Mouse (Mus musculus) common myeloid progenitor, adult 5-6 weeks (primary cell): Measurements from ENCODE around the gene Nsd1. TPM values are rescaled to one million over a fixed set of nuclear protein-coding genes. Genes with fewer than 3 reads are reported as not detected.

ENCODE experiments used
- ATAC-seq: replicated peaks from 2 replicates; pipeline ENCODE4 v1.8.0; 2016; ENCODE audit warnings: low read depth, mild to moderate bottlenecking, moderate TSS enrichment, inconsistent platforms; ENCODE audit not compliant: poor library complexity, severe bottlenecking
- total RNA-seq: library from RNA; stranded (forward); fragments of 200-1000, 187-1606 nt; gene quantifications from 2 replicates; pipeline ENCODE4 v1.2.3, GENCODE M21; 2017

Nsd1 gene
- total RNA-seq, 1 experiment from 2014 or later = 124 TPM

DNA sequence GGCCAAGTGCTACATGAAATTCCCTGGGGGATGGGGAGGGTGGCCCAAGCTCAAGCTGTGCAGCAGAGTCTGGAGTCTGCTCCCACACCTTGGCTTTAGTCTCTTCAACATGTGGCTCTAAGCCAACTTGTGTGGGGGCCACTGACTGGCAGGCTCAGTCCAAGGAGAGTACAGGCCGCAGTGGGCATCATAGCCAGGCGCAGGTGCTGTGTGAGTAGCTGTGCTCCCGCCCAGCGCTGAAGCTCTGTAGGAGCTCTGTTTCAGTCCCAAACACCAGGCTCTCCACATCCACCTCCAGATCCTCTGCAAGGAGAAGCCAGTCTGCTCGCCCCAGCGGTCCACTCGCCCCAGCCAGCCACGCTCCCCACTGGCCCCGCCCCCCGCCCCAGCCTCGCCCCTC lies 116.0 kb downstream of the Nsd1 start:
- ATAC-seq = no peak

DNA sequence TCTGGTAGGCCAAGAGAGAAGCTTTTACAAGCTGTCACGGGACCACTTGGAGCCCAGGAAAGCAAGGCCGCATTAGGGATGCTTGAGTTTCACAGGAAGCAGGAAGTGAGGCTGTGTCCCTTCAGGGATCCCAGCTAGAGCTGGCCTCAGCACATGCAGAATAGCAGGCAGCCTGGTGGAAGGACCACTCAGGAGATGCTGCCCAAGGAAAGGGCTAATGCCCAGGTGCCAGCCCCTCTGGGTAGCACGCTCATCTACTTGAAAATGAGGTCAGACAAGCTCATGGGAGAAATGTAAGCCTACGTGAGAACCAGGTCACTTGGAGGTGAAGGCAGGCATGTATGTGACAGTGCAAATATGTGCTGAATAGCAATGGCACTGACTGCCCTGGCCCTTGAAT lies 117.6 kb downstream of the Nsd1 start:
- no peak for ATAC-seq

DNA sequence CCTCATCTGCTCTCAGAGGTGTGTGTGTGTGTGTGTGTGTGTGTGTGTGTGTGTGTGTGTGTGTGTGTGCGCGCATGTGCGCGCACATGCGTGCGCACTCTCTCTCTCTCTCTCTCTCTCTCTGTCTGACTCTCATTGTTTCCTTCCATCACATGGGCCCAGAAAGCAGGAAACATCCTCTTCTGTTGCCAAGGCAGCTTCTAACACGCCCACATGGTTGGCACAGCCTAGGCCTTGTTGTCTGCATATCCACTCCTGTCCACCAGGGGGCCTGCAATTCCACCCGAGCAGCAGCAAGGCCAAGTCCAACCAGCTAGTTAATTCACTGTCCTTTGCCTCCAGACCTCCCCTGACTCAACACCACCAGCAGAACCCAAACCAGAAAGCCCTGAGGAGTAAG lies 118.1 kb downstream of the Nsd1 start:
- ATAC-seq = peak; percentile 72

DNA sequence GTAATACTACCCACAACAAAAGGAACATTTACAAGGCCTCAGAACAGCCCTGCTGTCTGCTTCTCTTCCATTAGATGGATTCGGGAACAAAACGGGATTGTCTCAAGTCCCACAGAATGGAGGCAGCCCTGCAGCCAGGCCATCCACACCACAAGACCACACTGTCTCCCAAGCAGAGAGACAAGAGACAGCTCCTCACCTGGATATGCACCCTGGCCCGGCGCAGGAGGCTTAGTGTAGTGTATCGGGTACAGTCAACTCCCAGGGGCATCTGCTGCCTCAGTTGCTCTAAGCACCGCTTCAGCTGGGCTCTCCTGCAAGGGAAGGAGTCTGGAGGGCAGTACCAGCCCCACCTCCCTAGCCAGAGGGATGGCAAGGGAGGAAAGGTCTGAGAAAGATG lies 118.6 kb downstream of the Nsd1 start:
- ATAC-seq = no peak

DNA sequence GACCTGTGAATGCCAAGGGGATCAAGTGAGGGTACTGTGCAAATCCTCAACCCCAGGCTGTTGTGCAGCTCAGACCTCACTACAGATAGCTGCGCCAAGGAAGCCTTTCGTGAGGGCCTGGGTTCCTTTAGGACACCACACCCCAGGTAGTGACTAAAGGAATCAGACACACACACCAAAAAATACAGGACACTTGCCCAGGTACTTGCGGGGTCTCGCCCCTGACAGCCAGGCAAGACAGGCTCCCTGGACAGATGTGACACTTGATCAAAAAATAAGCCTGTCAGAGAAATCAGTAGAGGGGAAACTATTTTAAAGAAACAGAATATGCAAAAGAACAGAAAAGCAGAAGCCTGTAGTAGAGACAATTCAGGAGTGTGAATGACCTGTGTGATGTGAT lies 119.1 kb downstream of the Nsd1 start:
- ATAC-seq = no peak

DNA sequence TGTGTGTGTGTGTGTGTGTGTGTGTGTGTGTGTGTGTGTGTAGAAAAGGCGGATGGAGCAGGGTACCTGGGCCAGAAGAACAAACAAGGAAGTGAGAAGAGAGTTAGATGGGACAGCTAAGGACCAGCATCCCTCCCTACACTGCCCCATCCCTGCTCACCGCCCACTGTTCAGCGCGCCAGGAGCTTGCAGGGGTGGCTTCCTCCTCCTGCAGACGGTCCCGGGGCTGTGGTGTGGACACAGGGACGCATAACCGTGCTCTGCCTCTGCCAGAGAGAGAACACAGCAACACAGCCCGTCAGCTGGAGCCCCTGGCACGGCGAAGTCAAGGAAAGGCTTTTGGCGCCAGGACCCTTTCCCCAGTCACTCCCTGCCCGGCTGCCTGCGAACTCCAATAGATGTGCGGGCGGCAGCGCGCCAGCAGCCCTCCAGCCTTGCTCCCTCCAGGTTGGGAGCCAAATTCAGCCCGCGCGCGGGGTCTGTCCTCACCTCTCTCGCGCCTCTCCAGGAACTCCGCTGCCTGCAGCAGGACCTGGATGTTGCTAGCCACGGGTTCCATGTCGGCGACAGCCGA lies 119.6 kb downstream of the Nsd1 start:
- ATAC-seq = peak; percentile 8

DNA sequence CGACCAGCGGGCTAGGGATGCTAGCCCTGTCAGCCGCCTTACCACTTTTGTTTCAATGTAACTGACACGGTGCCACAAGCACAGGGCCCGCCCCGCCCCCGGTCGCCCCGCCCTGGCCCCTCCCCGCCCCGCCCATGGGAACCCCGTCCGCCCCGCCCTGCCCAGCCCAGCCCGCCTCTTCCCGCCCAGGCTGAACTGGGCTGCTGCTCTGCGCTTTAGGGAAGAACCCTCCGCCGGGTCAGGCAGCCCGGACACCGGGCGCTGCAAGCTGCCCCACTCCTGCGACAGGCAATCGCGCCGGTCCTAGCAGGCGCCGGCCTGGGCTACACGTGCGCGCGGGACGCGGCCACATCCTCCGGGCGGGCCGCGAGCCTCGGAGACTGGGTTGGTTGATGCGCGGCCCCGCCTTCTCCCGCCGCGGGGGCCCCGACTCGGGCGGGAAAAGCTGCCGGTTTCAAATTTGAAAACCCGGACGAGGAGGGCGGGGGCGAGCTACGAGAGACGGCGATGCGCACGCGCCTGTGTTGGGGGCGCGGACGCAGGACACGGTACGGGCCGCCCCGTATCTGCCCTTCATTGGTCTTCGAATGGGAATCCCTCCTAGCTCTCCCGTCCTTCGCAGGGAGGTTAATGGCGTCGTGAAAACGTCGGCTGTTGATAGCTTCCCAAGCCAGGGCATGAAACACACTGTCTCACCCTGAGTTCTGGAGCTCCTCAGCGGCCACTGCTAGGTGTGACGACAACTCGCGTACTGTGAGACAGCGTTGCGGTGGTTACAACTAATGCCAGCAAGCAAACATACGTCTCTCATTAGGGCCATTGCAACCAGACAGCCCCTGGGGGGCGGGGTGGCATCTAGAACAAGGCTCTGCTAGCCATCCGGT lies 120.3 kb downstream of the Nsd1 start, which contains the start of gene Mxd3:
Gene Mxd3 (minus strand): TSS at position 141 of the 884 bp plus-strand sequence.
- ATAC-seq = peak; percentile 60

DNA sequence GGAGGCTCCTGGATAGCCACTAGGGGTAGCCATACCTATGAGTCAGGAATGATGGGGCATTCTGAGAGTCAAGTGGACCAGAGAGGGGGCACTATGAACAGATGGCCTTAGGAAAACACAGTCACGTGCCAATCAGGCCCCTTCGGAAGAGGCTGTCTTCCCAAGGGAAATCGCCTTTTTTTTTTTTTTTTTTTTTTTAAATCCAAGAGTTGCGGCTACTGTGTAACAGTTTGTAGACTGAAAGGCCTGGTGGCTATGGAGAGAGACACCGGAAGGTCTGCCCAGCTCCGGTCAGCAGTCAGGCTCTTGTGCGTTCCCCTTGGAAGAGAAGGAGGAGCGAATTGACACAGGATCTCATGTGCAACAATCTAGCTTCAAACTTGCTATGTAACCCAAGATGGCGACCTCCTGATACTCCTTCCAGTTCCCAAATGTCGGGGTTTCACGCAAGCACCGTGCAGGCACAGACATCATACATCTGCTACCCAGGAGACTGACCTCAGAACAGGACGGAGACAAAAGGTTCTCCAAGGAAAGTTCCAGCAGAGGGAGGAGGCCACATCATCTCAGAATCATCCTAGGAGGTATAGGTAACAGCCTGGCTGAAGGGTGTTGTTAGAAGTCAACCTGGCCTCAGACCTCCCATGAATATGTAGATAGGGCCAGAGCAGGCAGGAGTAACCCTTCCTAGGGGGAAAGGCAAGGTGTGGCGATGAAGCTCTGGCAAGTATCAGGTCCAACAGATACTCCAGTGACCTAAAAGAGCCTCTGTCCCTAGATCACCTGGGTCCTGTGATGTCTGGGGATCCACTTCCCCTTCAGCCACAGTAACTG lies 121.2 kb downstream of the Nsd1 start:
- ATAC-seq = no peak

DNA sequence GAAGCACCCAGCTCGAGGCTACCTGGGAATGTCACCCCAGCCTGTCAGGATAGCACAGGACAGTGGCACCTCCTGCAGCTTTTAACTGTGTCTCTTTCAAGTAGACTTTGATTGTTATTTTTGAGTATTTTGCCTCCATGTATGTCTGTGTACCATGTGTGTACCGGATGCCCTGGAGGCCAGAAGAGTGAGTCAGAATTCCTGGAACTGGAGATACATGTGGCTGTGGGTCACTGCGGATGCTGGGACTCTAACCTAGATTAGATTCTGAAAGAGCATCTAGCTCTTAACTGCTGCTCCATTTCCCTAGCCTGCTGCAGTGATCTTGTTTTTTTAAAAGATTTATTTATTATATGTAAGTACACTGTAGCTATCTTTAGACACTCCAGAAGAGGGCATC lies 122.7 kb downstream of the Nsd1 start:
- no peak for ATAC-seq

DNA sequence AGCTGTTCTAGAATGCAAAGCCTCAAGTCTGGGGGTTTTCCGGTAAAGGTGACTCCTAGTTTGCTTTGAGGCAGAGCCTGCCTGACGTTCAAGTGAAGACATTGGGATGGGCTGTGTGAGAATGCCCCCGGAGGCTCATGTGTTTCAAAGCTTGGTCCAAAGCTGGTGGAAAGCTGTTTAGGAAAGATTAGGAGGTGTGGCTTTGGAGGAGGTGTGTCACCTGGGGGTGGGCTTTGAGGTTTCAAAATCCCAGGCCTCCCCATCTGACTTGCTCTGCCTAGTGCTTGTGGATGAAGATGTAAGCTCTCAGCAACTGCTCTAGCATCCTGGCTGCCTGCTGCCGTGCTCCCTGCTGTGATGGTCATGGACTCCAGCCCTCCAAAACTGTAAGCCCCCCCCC lies 126.1 kb downstream of the Nsd1 start:
- no peak for ATAC-seq

DNA sequence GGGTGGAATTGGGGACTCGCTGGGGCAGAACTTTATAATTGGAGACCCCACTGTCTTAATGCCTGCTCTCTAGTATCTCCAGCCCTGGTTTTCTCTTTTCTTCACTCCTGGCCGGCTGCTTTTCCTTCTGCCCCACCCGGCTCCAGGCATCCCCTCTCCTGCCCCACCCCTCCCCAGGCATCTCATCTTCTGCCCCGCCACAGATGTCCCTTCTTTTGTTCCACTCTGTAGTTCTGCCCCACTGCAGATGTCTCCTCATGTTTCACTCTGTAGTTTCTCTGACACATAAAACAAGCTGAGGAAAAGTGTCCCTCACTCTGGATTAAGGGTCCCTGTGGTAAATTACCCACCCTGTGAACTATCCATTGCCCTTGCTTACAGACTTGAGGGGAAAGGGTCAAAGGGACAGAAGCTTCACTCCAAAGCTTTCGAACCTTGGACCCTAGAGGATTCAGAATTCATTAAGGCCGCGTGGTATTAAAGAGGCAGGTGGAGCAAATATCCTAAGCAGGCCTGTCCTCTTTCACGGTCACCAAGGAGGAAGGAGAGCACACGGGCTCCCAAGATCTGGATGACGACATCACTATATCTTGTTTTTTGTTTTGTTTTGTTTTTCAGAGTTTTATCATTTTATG lies 127.9 kb downstream of the Nsd1 start:
- ATAC-seq = no peak

DNA sequence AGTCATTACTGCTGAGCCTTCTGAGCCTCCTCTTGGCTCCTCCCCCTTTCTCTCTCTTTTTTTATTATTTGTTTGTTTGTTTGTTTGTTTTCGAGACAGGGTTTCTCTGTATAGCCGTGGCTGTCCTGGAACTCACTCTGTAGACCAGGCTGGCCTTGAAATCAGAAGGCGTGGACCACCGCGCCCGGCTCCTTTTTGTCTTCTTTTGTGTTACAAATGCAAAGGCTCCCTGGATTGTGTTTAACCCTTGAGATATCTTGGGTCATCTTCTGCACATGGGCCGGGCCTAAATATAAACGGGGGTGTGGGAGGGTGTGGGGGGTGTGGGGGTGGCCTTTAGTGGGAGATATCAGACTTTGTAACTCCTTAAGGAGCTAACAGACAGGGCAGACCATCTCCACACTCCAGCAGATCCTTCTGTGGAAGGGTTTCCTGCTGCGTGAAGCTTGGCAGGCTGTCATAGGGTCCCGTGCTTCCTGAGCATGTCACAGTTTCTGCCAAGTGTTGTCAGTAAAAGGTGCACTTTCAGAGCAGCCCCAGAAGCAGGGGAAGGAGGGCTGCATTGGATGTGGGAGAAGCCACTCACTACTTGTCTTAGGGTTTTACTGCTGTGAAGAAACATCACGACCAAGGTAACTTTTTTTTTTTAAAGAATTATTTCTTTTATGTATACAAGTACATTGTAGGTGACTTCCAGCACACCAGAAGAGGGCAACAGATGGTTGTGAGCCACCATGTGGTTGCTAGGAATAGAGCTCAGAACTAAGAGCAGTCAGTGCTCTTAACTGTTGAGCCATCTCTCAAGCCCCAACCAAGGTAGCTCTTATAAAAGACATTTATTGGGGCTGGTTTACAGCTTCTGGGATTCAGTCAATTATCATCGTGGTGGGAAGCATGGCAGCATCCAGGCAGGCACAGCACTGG lies 128.8 kb downstream of the Nsd1 start:
- ATAC-seq = no peak

DNA sequence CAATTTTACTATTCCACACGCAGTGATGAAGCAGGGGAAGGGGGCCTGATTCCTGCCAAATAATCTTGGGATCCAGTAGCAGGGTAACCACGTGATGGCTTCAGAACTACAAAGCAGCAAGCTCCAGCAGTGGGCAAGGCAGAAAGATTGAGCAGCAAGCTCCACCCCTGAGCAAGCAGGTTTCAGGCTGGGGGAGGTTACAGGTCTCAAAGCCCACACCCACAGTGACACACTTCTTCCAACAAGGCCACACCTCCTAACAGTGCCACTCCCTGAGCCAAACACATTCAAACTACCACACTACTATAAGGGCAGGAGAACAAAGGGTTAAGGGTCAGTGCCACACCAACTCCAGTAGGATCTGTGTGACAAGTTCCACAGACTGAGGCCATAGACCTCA lies 129.7 kb downstream of the Nsd1 start:
- ATAC-seq = no peak

DNA sequence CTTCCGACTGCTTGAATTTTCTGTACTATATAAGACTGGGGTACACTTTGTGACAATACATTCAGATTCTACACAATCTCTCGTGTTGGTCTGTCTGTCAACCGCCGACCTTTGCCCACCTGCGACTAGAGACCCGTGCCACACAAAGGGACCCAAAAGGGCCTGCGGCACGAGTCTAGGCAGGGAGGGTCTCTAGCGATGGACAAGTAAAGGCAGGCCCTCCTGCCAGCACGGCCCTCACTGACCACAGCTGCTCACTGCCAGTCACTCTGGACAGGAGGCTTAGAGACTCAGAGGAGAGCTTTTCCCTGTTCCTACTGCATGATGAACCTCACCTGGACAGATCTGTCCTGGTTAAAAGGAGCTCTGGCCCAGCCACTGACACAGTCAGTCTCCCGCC lies 132.9 kb downstream of the Nsd1 start:
- no peak for ATAC-seq

DNA sequence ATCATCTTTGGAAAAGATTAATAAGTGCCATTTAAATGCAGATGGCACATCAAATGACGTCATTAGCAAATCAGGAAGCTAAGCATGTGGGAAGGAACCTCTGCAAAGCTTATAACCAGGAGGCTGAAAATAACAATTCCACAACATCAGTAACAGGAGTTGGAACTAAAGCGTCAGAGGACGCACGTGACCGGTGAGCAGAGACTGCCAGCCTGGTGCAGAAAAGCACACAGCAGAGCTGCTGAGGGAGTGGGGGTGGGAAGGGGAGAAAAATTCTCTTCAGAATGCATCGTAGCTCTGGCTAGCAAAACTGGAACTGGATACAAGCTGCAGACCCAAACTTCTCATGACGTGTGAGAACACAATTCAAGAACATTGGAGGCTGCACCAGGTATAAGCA lies 134.7 kb downstream of the Nsd1 start:
- no peak for ATAC-seq

DNA sequence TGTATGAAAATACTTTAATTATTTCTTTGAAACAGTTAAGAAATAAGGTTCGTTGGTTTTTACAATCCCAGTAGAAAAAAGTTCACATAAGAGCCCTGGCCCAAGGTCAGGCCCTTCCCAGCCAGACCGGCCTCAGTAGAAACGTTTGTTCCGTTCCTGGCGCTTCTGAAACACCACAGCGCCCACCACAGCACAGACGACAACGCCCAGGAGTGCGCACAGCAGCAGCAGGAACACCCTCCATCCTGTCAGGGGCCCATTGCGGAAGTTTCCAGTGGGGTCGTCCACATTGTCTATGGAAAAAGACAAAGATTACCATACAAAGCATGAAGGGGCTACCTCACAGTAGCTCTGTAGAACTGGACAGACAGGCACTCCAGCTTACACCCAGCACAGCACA lies 137.2 kb downstream of the Nsd1 start:
- no peak for ATAC-seq

DNA sequence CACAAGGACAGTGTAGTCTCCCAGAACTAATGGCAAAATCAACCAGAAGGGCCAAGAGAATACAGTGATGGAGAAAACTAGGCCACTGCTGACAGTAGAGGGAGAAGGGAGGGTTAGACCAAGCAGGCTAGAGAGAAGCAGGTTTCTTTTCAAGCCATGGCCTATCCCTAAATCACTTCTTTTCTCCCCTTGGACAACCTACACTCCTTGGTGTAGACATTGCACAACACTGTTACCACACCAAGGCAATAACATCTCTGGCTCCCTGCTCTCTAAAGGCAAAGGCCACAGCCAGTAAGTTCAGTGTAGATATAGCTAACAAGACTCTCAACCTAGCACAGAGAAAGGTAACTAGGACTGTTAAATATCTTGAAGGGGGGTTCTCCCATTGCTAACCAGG lies 151.6 kb downstream of the Nsd1 start:
- ATAC-seq = no peak

DNA sequence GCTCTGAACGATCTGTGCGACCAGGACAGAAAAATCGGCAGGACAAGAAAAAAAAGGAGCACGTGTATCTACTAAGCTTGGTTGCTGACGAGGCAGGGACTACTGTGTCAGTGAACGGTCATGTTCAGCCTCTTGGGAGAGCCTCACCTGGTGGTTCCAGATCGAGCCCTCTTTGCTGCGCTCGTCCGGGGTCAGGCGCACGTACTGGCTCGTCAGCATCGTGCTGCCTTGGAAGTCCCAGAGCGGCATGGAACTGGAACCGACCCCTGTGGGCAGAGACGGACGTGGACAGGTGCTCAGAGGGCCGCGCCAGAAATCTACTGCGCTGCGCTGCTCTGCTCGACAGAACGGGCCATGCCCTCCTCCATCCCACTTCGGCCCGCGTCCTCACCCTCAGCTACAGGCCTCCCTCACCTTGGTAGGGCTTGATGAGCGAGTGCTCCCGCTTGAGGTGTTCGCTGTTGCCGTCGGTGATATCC lies 152.4 kb downstream of the Nsd1 start:
- peak; percentile 15 for ATAC-seq

DNA sequence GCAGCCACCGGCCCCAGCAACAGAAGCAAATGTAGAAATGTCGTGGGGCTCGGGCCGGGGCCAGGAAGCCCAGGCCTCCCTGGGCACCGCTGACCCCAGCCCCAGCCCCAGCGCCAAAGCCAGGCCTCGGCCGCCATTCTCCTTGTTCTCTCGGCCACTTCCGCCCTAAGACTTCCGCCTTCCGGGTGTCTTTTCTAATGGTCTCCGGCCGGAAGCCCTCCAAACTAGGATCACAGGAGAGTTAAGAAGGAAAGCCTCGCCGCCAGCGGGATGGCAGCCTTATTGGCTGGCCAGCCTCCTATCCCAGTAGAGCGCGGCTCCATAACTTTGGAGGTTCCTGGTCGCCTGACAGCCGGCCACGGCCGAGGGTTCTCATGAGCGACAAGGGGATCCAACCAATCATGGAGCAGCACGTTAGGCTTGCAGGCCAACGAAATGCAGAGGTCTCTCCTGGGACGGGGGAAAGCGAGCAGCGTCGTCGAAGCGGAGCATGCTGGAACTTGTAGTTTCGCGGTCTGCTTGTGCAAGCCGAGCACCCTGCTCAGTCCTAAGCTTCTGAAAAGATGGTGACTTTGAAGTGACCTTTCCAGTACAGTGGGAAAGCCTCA lies 153.0 kb downstream of the Nsd1 start, which contains the start of gene Lman2:
Gene Lman2 (minus strand): TSS at position 331 of the 608 bp plus-strand sequence.
- ATAC-seq = peak; percentile 98
